Comparison of ENCODE assay signal across 11 mouse cellular contexts in the genomic region with DNA sequence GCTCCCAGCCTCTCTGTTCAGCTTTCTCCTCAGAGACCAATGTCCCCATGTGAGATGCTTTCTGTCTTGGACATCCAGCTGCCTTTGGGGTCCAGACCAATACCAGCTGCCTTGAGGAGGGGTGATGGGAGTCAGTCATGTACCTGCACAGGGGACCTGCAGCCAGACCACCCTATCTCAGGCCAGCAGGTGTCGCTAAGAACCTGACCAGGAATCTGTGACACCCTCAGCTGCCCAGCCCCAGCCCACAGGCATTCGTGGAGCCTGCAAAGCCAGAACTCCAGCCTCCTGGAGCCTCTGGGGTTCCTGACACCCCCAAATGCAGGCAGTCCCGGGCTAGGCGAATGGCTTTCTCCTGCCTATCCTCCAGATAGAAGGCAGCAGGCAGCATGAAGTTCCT. TPM values are rescaled to one million over a fixed set of nuclear protein-coding genes. Genes with fewer than 3 reads are reported as not detected.
A peak's percentile ranks its signal among the peaks of the same experiment; 100 is the strongest.
DNase-seq lines count a peak whose midpoint lies in the region; ATAC-seq and TF ChIP-seq lines count a peak whose summit lies in the region.
"Had no signal": no experiment of that assay in that cellular context is flagged by ENCODE, and none has a peak within 500 bp of the region (broad histone marks: within the 10 kb centered on the region; RNA-seq: fewer than 3 reads in every experiment).

No protein-coding gene starts in this region.

- H3K36me3 ChIP-seq in hindbrain, postnatal 0 days (ENCODE audit: insufficient read depth, low read length) = no peaks in the 10 kb centered on the region
- H3K36me3 ChIP-seq in hindbrain, embryonic 10.5 days = no peaks in the 10 kb centered on the region
- no peaks in the 10 kb centered on the region for H3K36me3 ChIP-seq in neural tube, embryonic 11.5 days (ENCODE audit: control insufficient read depth, insufficient read depth, low read length)
- H3K36me3 ChIP-seq in neural tube, embryonic 15.5 days = no peaks in the 10 kb centered on the region

- no peak for ATAC-seq in hindbrain, postnatal 0 days
- ATAC-seq in neural tube, embryonic 11.5 days (ENCODE audit: insufficient read depth, low FRiP score, low TSS enrichment) = no peak
- no peak for ATAC-seq in neural tube, embryonic 15.5 days (ENCODE audit: low FRiP score)
- peak; percentile 58; the same call in 1 of the 2 replicates for ATAC-seq in erythroid progenitor cell, adult 5-6 weeks (replicated peaks; ENCODE audit: low FRiP score, poor library complexity, severe bottlenecking)

- WGBS in hindbrain, postnatal 0 days = 25% methylated on average over 4 of the region's 4 CpGs
- 21% methylated on average over 4 of the region's 4 CpGs for WGBS in hindbrain, embryonic 10.5 days
- 26% methylated on average over 4 of the region's 4 CpGs for WGBS in neural tube, embryonic 11.5 days
- 22% methylated on average over 4 of the region's 4 CpGs for WGBS in neural tube, embryonic 15.5 days

- peak; percentile 54 for TF ChIP-seq CTCF in hindbrain, postnatal 0 days (IDR thresholded peaks at IDR 0.05; ENCODE audit: low read depth)

- H3K4me2 ChIP-seq in hindbrain, postnatal 0 days (ENCODE audit: low read depth, low read length) = no peak overlapping the region
- H3K4me2 ChIP-seq in neural tube, embryonic 11.5 days (ENCODE audit: low read depth) = no peak overlapping the region
- H3K4me2 ChIP-seq in neural tube, embryonic 15.5 days = no peak overlapping the region

- H3K9ac ChIP-seq in hindbrain, postnatal 0 days (replicated peaks; ENCODE audit: low read length) = no peak overlapping the region
- no peak overlapping the region for H3K9ac ChIP-seq in neural tube, embryonic 11.5 days (ENCODE audit: low read length)
- H3K9ac ChIP-seq in neural tube, embryonic 15.5 days (replicated peaks) = no peak overlapping the region

- H3K4me1 ChIP-seq in hindbrain, postnatal 0 days (ENCODE audit: insufficient read depth, low read length) = no peaks in the 10 kb centered on the region; the same call in 1 of the 2 replicates
- H3K4me1 ChIP-seq in hindbrain, embryonic 10.5 days (replicated peaks) = peaks cover 20% of the 10 kb centered on the region
- no peaks in the 10 kb centered on the region for H3K4me1 ChIP-seq in neural tube, embryonic 11.5 days (ENCODE audit: control insufficient read depth, insufficient read depth, low read length)
- peaks cover 19% of the 10 kb centered on the region for H3K4me1 ChIP-seq in neural tube, embryonic 15.5 days

- no peaks in the 10 kb centered on the region for H3K27me3 ChIP-seq in hindbrain, postnatal 0 days (ENCODE audit: insufficient read depth, low read length)
- H3K27me3 ChIP-seq in hindbrain, embryonic 10.5 days (ENCODE audit: insufficient read depth, poor library complexity, severe bottlenecking) = no peaks in the 10 kb centered on the region
- no peaks in the 10 kb centered on the region for H3K27me3 ChIP-seq in neural tube, embryonic 11.5 days (ENCODE audit: control insufficient read depth, insufficient read depth, low read length)
- H3K27me3 ChIP-seq in neural tube, embryonic 15.5 days (replicated peaks) = no peaks in the 10 kb centered on the region

- H3K9me3 ChIP-seq in hindbrain, postnatal 0 days (ENCODE audit: low read length) = no peaks in the 10 kb centered on the region
- no peaks in the 10 kb centered on the region for H3K9me3 ChIP-seq in hindbrain, embryonic 10.5 days
- H3K9me3 ChIP-seq in neural tube, embryonic 11.5 days (ENCODE audit: control insufficient read depth, low read length) = no peaks in the 10 kb centered on the region
- no peaks in the 10 kb centered on the region for H3K9me3 ChIP-seq in neural tube, embryonic 15.5 days (replicated peaks)
- H3K9me3 ChIP-seq: megakaryocyte, embryonic 14.5 days had no signal

- DNase-seq in hindbrain, postnatal 0 days (ENCODE audit: low spot score) = no peak
- DNase-seq in hindbrain, embryonic 10.5 days (ENCODE audit: low spot score) = no peak
- DNase-seq in neural tube, embryonic 11.5 days (ENCODE audit: low spot score) = peak; percentile 28
- DNase-seq in thymus, postnatal 25 days = peak; percentile 45
- no peak for DNase-seq in adrenal gland, postnatal 4 days (ENCODE audit: low spot score in 2 of 2)
- DNase-seq in adrenal gland, adult 2 months = no peak
- DNase-seq: layer of hippocampus, adult 9-11 months had no signal

- no peak overlapping the region for H3K4me3 ChIP-seq in hindbrain, postnatal 0 days (ENCODE audit: low read length)
- H3K4me3 ChIP-seq in hindbrain, embryonic 10.5 days = no peak overlapping the region
- H3K4me3 ChIP-seq in neural tube, embryonic 11.5 days (ENCODE audit: low read depth, low read length) = no peak overlapping the region
- H3K4me3 ChIP-seq in neural tube, embryonic 15.5 days (replicated peaks) = no peak overlapping the region
- H3K4me3 ChIP-seq: megakaryocyte, embryonic 14.5 days had no signal

- H3K27ac ChIP-seq in hindbrain, postnatal 0 days = no peak overlapping the region
- H3K27ac ChIP-seq in hindbrain, embryonic 10.5 days = no peak overlapping the region
- H3K27ac ChIP-seq in neural tube, embryonic 11.5 days (ENCODE audit: low read depth, low read length) = no peak overlapping the region
- no peak overlapping the region for H3K27ac ChIP-seq in neural tube, embryonic 15.5 days (replicated peaks)

RNA-seq across cellular contexts. Expression of a gene that starts 5.5 kb away (rescaled TPM):
- total RNA-seq in hindbrain, postnatal 0 days (2014; rRNA removed) = 0.90 and 2.1 TPM in 2 replicates
- polyA plus RNA-seq in hindbrain, postnatal 0 days (2015; fragmentation: Nextera tagmentation; extraction: Ambion mirVana) = 0.98 and 1.4 TPM in 2 replicates
- polyA plus RNA-seq in hindbrain, embryonic 10.5 days (2016; fragmentation: Nextera tagmentation; extraction: Ambion mirVana) = 1.4 and 1.5 TPM in 2 replicates
- polyA plus RNA-seq in neural tube, embryonic 11.5 days (2014; fragmentation: Nextera tagmentation; extraction: Ambion mirVana) = 1.5 and 2.5 TPM in 2 replicates
- 1.0 and 4.1 TPM in 2 replicates for polyA plus RNA-seq in neural tube, embryonic 15.5 days (2015; fragmentation: Nextera tagmentation; extraction: Ambion mirVana)
- not detected in 2 replicates for total RNA-seq in erythroid progenitor cell, adult 5-6 weeks (2015; ENCODE audit: low replicate concordance)
- total RNA-seq in erythroid progenitor cell, adult 5-6 weeks (2017; ENCODE audit: low replicate concordance) = not detected in 2 replicates
- under 1 TPM; 0.28 to 0.64 TPM for total RNA-seq in adrenal gland, postnatal 4 days (2021)
- total RNA-seq in adrenal gland, adult 2 months (2021) = not detected
- polyA plus RNA-seq in adrenal gland, adult 2 months (2012; rRNA removed) = 0.46 TPM in 1 of 2 replicates, not detected in the other

RNA-seq across cellular contexts. Expression of a gene that starts 10.3 kb away (rescaled TPM):
- 117 and 135 TPM in 2 replicates for total RNA-seq in hindbrain, postnatal 0 days (2014; rRNA removed)
- polyA plus RNA-seq in hindbrain, postnatal 0 days (2015; fragmentation: Nextera tagmentation; extraction: Ambion mirVana) = 132 and 133 TPM in 2 replicates
- polyA plus RNA-seq in hindbrain, embryonic 10.5 days (2016; fragmentation: Nextera tagmentation; extraction: Ambion mirVana) = 66.0 and 76.6 TPM in 2 replicates
- 71.2 and 78.7 TPM in 2 replicates for polyA plus RNA-seq in neural tube, embryonic 11.5 days (2014; fragmentation: Nextera tagmentation; extraction: Ambion mirVana)
- 109 and 115 TPM in 2 replicates for polyA plus RNA-seq in neural tube, embryonic 15.5 days (2015; fragmentation: Nextera tagmentation; extraction: Ambion mirVana)
- 12.2 and 15.9 TPM in 2 replicates for total RNA-seq in erythroid progenitor cell, adult 5-6 weeks (2015; ENCODE audit: low replicate concordance)
- 1.9 and 8.3 TPM in 2 replicates for total RNA-seq in erythroid progenitor cell, adult 5-6 weeks (2017; ENCODE audit: low replicate concordance)
- total RNA-seq in adrenal gland, postnatal 4 days (2021) = 10 to 100 TPM; 32.4 to 33.9 TPM
- 10 to 100 TPM; 29.5 to 40.7 TPM for total RNA-seq in adrenal gland, adult 2 months (2021)
- 147 and 149 TPM in 2 replicates for polyA plus RNA-seq in adrenal gland, adult 2 months (2012; rRNA removed)

RNA-seq across cellular contexts. Expression of a gene that starts 13.3 kb away (rescaled TPM):
- total RNA-seq in hindbrain, postnatal 0 days (2014; rRNA removed) = 0.42 and 2.0 TPM in 2 replicates
- 0.60 and 0.71 TPM in 2 replicates for polyA plus RNA-seq in hindbrain, postnatal 0 days (2015; fragmentation: Nextera tagmentation; extraction: Ambion mirVana)
- polyA plus RNA-seq in hindbrain, embryonic 10.5 days (2016; fragmentation: Nextera tagmentation; extraction: Ambion mirVana) = not detected in 2 replicates
- not detected in 2 replicates for polyA plus RNA-seq in neural tube, embryonic 11.5 days (2014; fragmentation: Nextera tagmentation; extraction: Ambion mirVana)
- 0.14 and 0.17 TPM in 2 replicates for polyA plus RNA-seq in neural tube, embryonic 15.5 days (2015; fragmentation: Nextera tagmentation; extraction: Ambion mirVana)
- not detected in 2 replicates for total RNA-seq in erythroid progenitor cell, adult 5-6 weeks (2015; ENCODE audit: low replicate concordance)
- not detected in 2 replicates for total RNA-seq in erythroid progenitor cell, adult 5-6 weeks (2017; ENCODE audit: low replicate concordance)
- not detected for total RNA-seq in adrenal gland, postnatal 4 days (2021)
- total RNA-seq in adrenal gland, adult 2 months (2021) = not detected
- not detected in 2 replicates for polyA plus RNA-seq in adrenal gland, adult 2 months (2012; rRNA removed)
- polyA plus RNA-seq: heart, embryonic 14.5 days had no signal

RNA-seq across cellular contexts. Expression of a gene that starts 21.1 kb away (rescaled TPM):
- total RNA-seq in hindbrain, postnatal 0 days (2014; rRNA removed) = 66.2 and 67.9 TPM in 2 replicates
- 19.8 and 21.3 TPM in 2 replicates for polyA plus RNA-seq in hindbrain, postnatal 0 days (2015; fragmentation: Nextera tagmentation; extraction: Ambion mirVana)
- 20.5 and 22.6 TPM in 2 replicates for polyA plus RNA-seq in hindbrain, embryonic 10.5 days (2016; fragmentation: Nextera tagmentation; extraction: Ambion mirVana)
- polyA plus RNA-seq in neural tube, embryonic 11.5 days (2014; fragmentation: Nextera tagmentation; extraction: Ambion mirVana) = 17.2 and 23.1 TPM in 2 replicates
- 24.7 and 28.9 TPM in 2 replicates for polyA plus RNA-seq in neural tube, embryonic 15.5 days (2015; fragmentation: Nextera tagmentation; extraction: Ambion mirVana)
- not detected in 2 replicates for total RNA-seq in erythroid progenitor cell, adult 5-6 weeks (2015; ENCODE audit: low replicate concordance)
- not detected in 2 replicates for total RNA-seq in erythroid progenitor cell, adult 5-6 weeks (2017; ENCODE audit: low replicate concordance)
- total RNA-seq in adrenal gland, postnatal 4 days (2021) = 10 to 100 TPM in 1 of 2 experiments, 1 to 10 TPM in 1; 8.9 to 13.3 TPM
- 1 to 10 TPM; 2.0 to 6.7 TPM for total RNA-seq in adrenal gland, adult 2 months (2021)
- 4.8 and 9.1 TPM in 2 replicates for polyA plus RNA-seq in adrenal gland, adult 2 months (2012; rRNA removed)

RNA-seq across cellular contexts. Expression of a gene that starts 23.2 kb away (rescaled TPM):
- 65.1 and 76.7 TPM in 2 replicates for total RNA-seq in hindbrain, postnatal 0 days (2014; rRNA removed)
- 69.8 and 71.3 TPM in 2 replicates for polyA plus RNA-seq in hindbrain, postnatal 0 days (2015; fragmentation: Nextera tagmentation; extraction: Ambion mirVana)
- polyA plus RNA-seq in hindbrain, embryonic 10.5 days (2016; fragmentation: Nextera tagmentation; extraction: Ambion mirVana) = 243 and 244 TPM in 2 replicates
- polyA plus RNA-seq in neural tube, embryonic 11.5 days (2014; fragmentation: Nextera tagmentation; extraction: Ambion mirVana) = 165 and 168 TPM in 2 replicates
- 83.0 and 83.4 TPM in 2 replicates for polyA plus RNA-seq in neural tube, embryonic 15.5 days (2015; fragmentation: Nextera tagmentation; extraction: Ambion mirVana)
- total RNA-seq in erythroid progenitor cell, adult 5-6 weeks (2015; ENCODE audit: low replicate concordance) = 42.2 and 66.7 TPM in 2 replicates
- total RNA-seq in erythroid progenitor cell, adult 5-6 weeks (2017; ENCODE audit: low replicate concordance) = 82.7 and 87.2 TPM in 2 replicates
- 10 to 100 TPM; 72.6 to 78.1 TPM for total RNA-seq in adrenal gland, postnatal 4 days (2021)
- total RNA-seq in adrenal gland, adult 2 months (2021) = 100 to 1,000 TPM in 1 of 2 experiments, 10 to 100 TPM in 1; 87.7 to 122 TPM
- polyA plus RNA-seq in adrenal gland, adult 2 months (2012; rRNA removed) = 174 and 205 TPM in 2 replicates

Comparison
In these comparisons a context has a peak if more than half of its experiments do, and no peak if none do; other contexts are left out.
1. DNase-seq: peak in neural tube, embryonic 11.5 days (single experiment) and thymus, postnatal 25 days (single experiment); none in hindbrain, postnatal 0 days (single experiment), hindbrain, embryonic 10.5 days (single experiment), adrenal gland, postnatal 4 days (0 of 2) and adrenal gland, adult 2 months (single experiment).